8 mouse cellular contexts compared by ENCODE assay signal in the genomic region with DNA sequence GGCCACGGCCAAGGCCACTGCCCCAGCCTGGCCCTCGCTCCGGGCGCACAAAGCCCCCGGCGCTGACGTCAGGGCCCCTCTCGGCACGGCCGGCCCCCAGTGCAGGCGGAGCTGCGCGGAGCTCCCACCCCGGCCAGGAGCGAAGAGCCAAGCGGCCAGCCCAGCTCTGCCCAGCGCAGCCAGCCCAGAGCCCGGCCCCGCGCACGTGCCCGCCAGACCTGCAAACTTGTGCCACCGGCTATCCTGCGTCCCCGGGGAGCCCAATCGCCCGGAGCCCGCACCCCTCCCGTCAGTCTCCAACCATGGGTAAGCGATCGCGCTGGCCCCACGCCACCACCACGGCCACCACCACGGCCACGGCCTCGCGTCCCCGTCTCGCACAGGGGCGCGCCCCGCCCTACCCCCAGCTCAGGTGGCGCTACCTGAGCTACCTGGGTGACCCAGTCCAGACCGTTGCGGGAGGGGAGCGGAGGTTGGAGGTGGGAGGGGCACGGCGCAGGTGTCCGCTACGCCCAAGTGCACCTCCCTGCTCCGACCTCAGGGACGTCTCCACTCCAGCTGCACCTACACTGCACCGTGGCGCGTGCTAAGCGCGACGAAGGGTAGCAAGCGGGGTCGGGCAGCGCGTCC. TPM values are rescaled to one million over a fixed set of nuclear protein-coding genes. Genes with fewer than 3 reads are reported as not detected.
DNase-seq lines count a peak whose midpoint lies in the region; ATAC-seq lines count a peak whose summit lies in the region.

Gene Gpm6b, plus strand, starts transcription at position 81 of the 630 bp plus-strand sequence.

- DNase-seq in thymus, adult 18-20 months, result peak; percentile 0 to 4
- no peak for DNase-seq in thymus, postnatal 10 days (ENCODE audit: low spot score in 2 of 2)
- peak; percentile 67 for DNase-seq in embryo, embryonic 11 days
- peak; percentile 2 for DNase-seq in heart, adult 8-10 months (ENCODE audit: low spot score)
- DNase-seq in kidney, adult 11 months, result peak; percentile 40
- peak; percentile 57 for DNase-seq in limb, embryonic 11.5 days (ENCODE audit: low spot score)
- DNase-seq in spleen, postnatal 4 days (ENCODE audit: low spot score in 2 of 2), result peak; percentile 11 to 69

- H3K9ac ChIP-seq in limb, embryonic 11.5 days (ENCODE audit: low read length), result peak within 1 kb of the TSS; percentile 47
- H3K9ac ChIP-seq in midbrain, embryonic 12.5 days (replicated peaks), result peak within 1 kb of the TSS; percentile 66

- peak within 1 kb of the TSS; percentile 86 for H3K4me2 ChIP-seq in limb, embryonic 11.5 days (ENCODE audit: low read depth, severe bottlenecking)
- H3K4me2 ChIP-seq in midbrain, embryonic 12.5 days (replicated peaks), result peak within 1 kb of the TSS; percentile 87

- no peak within 1 kb of the TSS for H3K27ac ChIP-seq in limb, embryonic 11.5 days (replicated peaks; ENCODE audit: low read depth, low read length)
- H3K27ac ChIP-seq in midbrain, embryonic 12.5 days (replicated peaks), result no peak within 1 kb of the TSS

- no peaks in the 10 kb centered on the region for H3K9me3 ChIP-seq in limb, embryonic 11.5 days (ENCODE audit: control insufficient read depth, low read length)
- H3K9me3 ChIP-seq in midbrain, embryonic 12.5 days, result no peaks in the 10 kb centered on the region

- peak within 1 kb of the TSS; percentile 48 for H3K4me3 ChIP-seq in limb, embryonic 11.5 days (ENCODE audit: low read depth, low read length)
- H3K4me3 ChIP-seq in midbrain, embryonic 12.5 days, result peak within 1 kb of the TSS; percentile 61

- peak; percentile 88 for ATAC-seq in limb, embryonic 11.5 days (ENCODE audit: insufficient number of reproducible peaks, low FRiP score, low TSS enrichment, low read depth)
- ATAC-seq in midbrain, embryonic 12.5 days (ENCODE audit: low FRiP score, low read depth), result peak; percentile 95

- no peaks in the 10 kb centered on the region for H3K36me3 ChIP-seq in limb, embryonic 11.5 days (ENCODE audit: control insufficient read depth, insufficient read depth, low read length)
- no peaks in the 10 kb centered on the region for H3K36me3 ChIP-seq in midbrain, embryonic 12.5 days

- WGBS in limb, embryonic 11.5 days, result 33% methylated on average over 61 of the region's 63 CpGs
- 20% methylated on average over 63 of the region's 63 CpGs for WGBS in midbrain, embryonic 12.5 days

- H3K4me1 ChIP-seq in limb, embryonic 11.5 days (ENCODE audit: control insufficient read depth, insufficient read depth, low read length), result no peaks in the 10 kb centered on the region
- H3K4me1 ChIP-seq in midbrain, embryonic 12.5 days, result no peaks in the 10 kb centered on the region

- H3K27me3 ChIP-seq in limb, embryonic 11.5 days (ENCODE audit: control insufficient read depth, insufficient read depth, low read length), result peaks cover 14% of the 10 kb centered on the region
- peaks cover 48% of the 10 kb centered on the region for H3K27me3 ChIP-seq in midbrain, embryonic 12.5 days

RNA-seq across cellular contexts. Expression of gene Gpm6b, which starts in this region (rescaled TPM):
- total RNA-seq in heart, adult 8-10 months (2022), result 10 to 100 TPM; 10.5 to 11.3 (median 10.5) TPM
- polyA plus RNA-seq in limb, embryonic 11.5 days (2014; fragmentation: Nextera tagmentation; extraction: Ambion mirVana), result 8.0 and 12.4 TPM in 2 replicates
- polyA plus RNA-seq in midbrain, embryonic 12.5 days (2016; fragmentation: Nextera tagmentation; extraction: Ambion mirVana), result 196 and 209 TPM in 2 replicates

Comparison
In these comparisons a context has a peak if more than half of its experiments do, and no peak if none do; other contexts are left out.
1. RNA of gene Gpm6b (polyA plus RNA-seq): 196 to 209 TPM in midbrain, embryonic 12.5 days; 8.0 to 12.4 TPM in limb, embryonic 11.5 days; every median in the first group is over 10 times any median in the second.
2. DNase-seq: peak in thymus, adult 18-20 months (2 of 2), embryo, embryonic 11 days (single experiment), heart, adult 8-10 months (single experiment), kidney, adult 11 months (single experiment), limb, embryonic 11.5 days (single experiment) and spleen, postnatal 4 days (2 of 2); none in thymus, postnatal 10 days (0 of 2).